Mouse (Mus musculus) layer of hippocampus, postnatal 25 days (tissue): ENCODE results near the gene Hnrnpdl. TPM values are rescaled to one million over a fixed set of nuclear protein-coding genes. Genes with fewer than 3 reads are reported as not detected.

Experiments
- DNase-seq, 2 experiments: peaks; one replicate each; pipeline ENCODE4 v3.0.0; 2022; ENCODE audit warnings: mixed read lengths in 2 of 2, low spot score in 1 of 2; ENCODE audit errors: extremely low spot score in 1 of 2
- total RNA-seq, 2 experiments: library from RNA; stranded (reverse); gene quantifications; 2 replicates each; pipeline ENCODE4 v1.2.3; 2021

Gene Hnrnpdl
- total RNA-seq, 2 experiments from 2014 or later, result 161 to 197 TPM

GRCm38 (mm10) chr5:100047871-100048270 lies 8.4 kb upstream of the Hnrnpdl start:
- DNase-seq, result no peak

- no peak for DNase-seq
Measured at GRCm38 (mm10) chr5:100047143-100047640, 7.7 kb upstream of the Hnrnpdl start.

- DNase-seq, result no peak
Measured at GRCm38 (mm10) chr5:100046096-100046495, 6.6 kb upstream of the Hnrnpdl start.

GRCm38 (mm10) chr5:100044621-100045020 lies 5.2 kb upstream of the Hnrnpdl start:
- no peak for DNase-seq

- DNase-seq, result no peak
Measured at GRCm38 (mm10) chr5:100044030-100044429, 4.6 kb upstream of the Hnrnpdl start.

- peak in 1 of 2 experiments; percentile 33 for DNase-seq
Measured at GRCm38 (mm10) chr5:100043361-100043760, 3.9 kb upstream of the Hnrnpdl start.

GRCm38 (mm10) chr5:100042467-100042866 lies 3.0 kb upstream of the Hnrnpdl start:
- DNase-seq, result no peak

GRCm38 (mm10) chr5:100041272-100041671 lies 1.8 kb upstream of the Hnrnpdl start:
- no peak for DNase-seq

GRCm38 (mm10) chr5:100040281-100040784 lies 869 bp upstream of the Hnrnpdl start:
- no peak for DNase-seq

GRCm38 (mm10) chr5:100038714-100039601 lies 506 bp downstream of the Hnrnpdl start:
- DNase-seq, result peak; percentile 96 to 99

GRCm38 (mm10) chr5:100037965-100038713 lies 1.3 kb downstream of the Hnrnpdl start:
- peak; percentile 85 to 92 for DNase-seq

- DNase-seq, result no peak
Measured at GRCm38 (mm10) chr5:100036681-100037080, 2.8 kb downstream of the Hnrnpdl start.

GRCm38 (mm10) chr5:100035950-100036349 lies 3.5 kb downstream of the Hnrnpdl start:
- no peak for DNase-seq

- no peak for DNase-seq
Measured at GRCm38 (mm10) chr5:100032646-100033045, 6.8 kb downstream of the Hnrnpdl start.

GRCm38 (mm10) chr5:100032107-100032506 lies 7.4 kb downstream of the Hnrnpdl start:
- DNase-seq, result no peak

- no peak for DNase-seq
Measured at GRCm38 (mm10) chr5:100030069-100030468, 9.4 kb downstream of the Hnrnpdl start.

- no peak for DNase-seq
Measured at GRCm38 (mm10) chr5:100024868-100025267, 14.6 kb downstream of the Hnrnpdl start.

GRCm38 (mm10) chr5:100024403-100024802 lies 15.1 kb downstream of the Hnrnpdl start:
- DNase-seq, result no peak

GRCm38 (mm10) chr5:100020089-100020488 lies 19.4 kb downstream of the Hnrnpdl start:
- DNase-seq, result no peak

GRCm38 (mm10) chr5:100012599-100012998 lies 26.9 kb downstream of the Hnrnpdl start:
- DNase-seq, result no peak

- DNase-seq, result no peak
Measured at GRCm38 (mm10) chr5:100008485-100008884, 31.0 kb downstream of the Hnrnpdl start.
